Mouse (Mus musculus): ENCODE data around the gene Slc16a1.

Gene Slc16a1

GRCm38 (mm10) chr3:104638403-104638779 is at the start of gene Slc16a1:
Slc16a1 (plus strand) TSS chr3:104638668.
- DNase-seq, result peak; percentile 84 to 90

GRCm38 (mm10) chr3:104596451-104597134 is 41.9 kb upstream of the Slc16a1 start:
- DNase-seq, result no peak

GRCm38 (mm10) chr3:104597135-104597764 is 41.2 kb upstream of the Slc16a1 start:
- peak; percentile 76 to 86 for DNase-seq

GRCm38 (mm10) chr3:104599296-104600150 is 38.9 kb upstream of the Slc16a1 start:
- DNase-seq, result peak; percentile 58 to 89

GRCm38 (mm10) chr3:104600691-104601090 is 37.8 kb upstream of the Slc16a1 start:
- DNase-seq, result no peak

- DNase-seq, result no peak
Measured at GRCm38 (mm10) chr3:104601680-104602079, 36.8 kb upstream of the Slc16a1 start.

- no peak for DNase-seq
Measured at GRCm38 (mm10) chr3:104609690-104610380, 28.6 kb upstream of the Slc16a1 start.

GRCm38 (mm10) chr3:104610453-104611230 is 27.8 kb upstream of the Slc16a1 start:
- DNase-seq, result no peak

GRCm38 (mm10) chr3:104611951-104612350 is 26.5 kb upstream of the Slc16a1 start:
- peak; percentile 52 to 83 for DNase-seq

GRCm38 (mm10) chr3:104613102-104613501 is 25.4 kb upstream of the Slc16a1 start:
- peak; percentile 18 to 65 for DNase-seq

GRCm38 (mm10) chr3:104614081-104614480 is 24.4 kb upstream of the Slc16a1 start:
- peak; percentile 30 to 42 for DNase-seq

GRCm38 (mm10) chr3:104615216-104615615 is 23.3 kb upstream of the Slc16a1 start:
- DNase-seq, result no peak

GRCm38 (mm10) chr3:104616155-104616554 is 22.3 kb upstream of the Slc16a1 start:
- no peak for DNase-seq

GRCm38 (mm10) chr3:104621841-104622240 is 16.6 kb upstream of the Slc16a1 start:
- DNase-seq, result no peak

- DNase-seq, result no peak
Measured at GRCm38 (mm10) chr3:104629810-104630209, 8.7 kb upstream of the Slc16a1 start.

- DNase-seq, result no peak
Measured at GRCm38 (mm10) chr3:104630941-104631340, 7.5 kb upstream of the Slc16a1 start.

- DNase-seq, result peak in 1 of 2 experiments; percentile 8
Measured at GRCm38 (mm10) chr3:104632560-104633162, 5.8 kb upstream of the Slc16a1 start.

- no peak for DNase-seq
Measured at GRCm38 (mm10) chr3:104636491-104636890, 2.0 kb upstream of the Slc16a1 start.

- DNase-seq, result peak; percentile 29 to 64
Measured at GRCm38 (mm10) chr3:104637427-104638402, 753 bp upstream of the Slc16a1 start.

All from kidney, postnatal 25 days (tissue).